Mouse (Mus musculus): ENCODE results near the gene Baiap2l2.

GRCm38 (mm10) chr15:79254661-79255060 lies 30.7 kb downstream of the Baiap2l2 start, which contains the start of gene Slc16a8:
- no peak for TF ChIP-seq GATA1 (IDR thresholded peaks at IDR 0.05; ENCODE audit: low read length)
- TF ChIP-seq TAL1 (IDR thresholded peaks at IDR 0.05; ENCODE audit: low read length) = no peak

All from erythroblast, embryonic 14.5 days (primary cell).